Mouse (Mus musculus) hematopoietic stem cell, adult 5-6 weeks (primary cell): ENCODE measurements around the gene Ralbp1. TPM values are rescaled to one million over a fixed set of nuclear protein-coding genes. Genes with fewer than 3 reads are reported as not detected.

Experiments used
- ATAC-seq, 2 experiments: fragments of 125-278 bp in 1 of 2; replicated peaks in 1 of 2; 2 replicates each; pipeline ENCODE4 v1.8.0; 2016 to 2017; ENCODE audit warnings: inconsistent platforms in 2 of 2, mild to moderate bottlenecking in 2 of 2, moderate number of reproducible peaks in 2 of 2, low read depth in 1 of 2, moderate TSS enrichment in 1 of 2; ENCODE audit not compliant: low FRiP score in 2 of 2, poor library complexity in 2 of 2, severe bottlenecking in 2 of 2, insufficient read depth in 1 of 2, low TSS enrichment in 1 of 2
- total RNA-seq: library from RNA; stranded (forward); fragments of 172-1452, 232-1000 nt; gene quantifications from 2 replicates; pipeline ENCODE4 v1.2.3, GENCODE M21; 2017

The Ralbp1 gene
- 101 and 125 TPM in 2 replicates for total RNA-seq

DNA sequence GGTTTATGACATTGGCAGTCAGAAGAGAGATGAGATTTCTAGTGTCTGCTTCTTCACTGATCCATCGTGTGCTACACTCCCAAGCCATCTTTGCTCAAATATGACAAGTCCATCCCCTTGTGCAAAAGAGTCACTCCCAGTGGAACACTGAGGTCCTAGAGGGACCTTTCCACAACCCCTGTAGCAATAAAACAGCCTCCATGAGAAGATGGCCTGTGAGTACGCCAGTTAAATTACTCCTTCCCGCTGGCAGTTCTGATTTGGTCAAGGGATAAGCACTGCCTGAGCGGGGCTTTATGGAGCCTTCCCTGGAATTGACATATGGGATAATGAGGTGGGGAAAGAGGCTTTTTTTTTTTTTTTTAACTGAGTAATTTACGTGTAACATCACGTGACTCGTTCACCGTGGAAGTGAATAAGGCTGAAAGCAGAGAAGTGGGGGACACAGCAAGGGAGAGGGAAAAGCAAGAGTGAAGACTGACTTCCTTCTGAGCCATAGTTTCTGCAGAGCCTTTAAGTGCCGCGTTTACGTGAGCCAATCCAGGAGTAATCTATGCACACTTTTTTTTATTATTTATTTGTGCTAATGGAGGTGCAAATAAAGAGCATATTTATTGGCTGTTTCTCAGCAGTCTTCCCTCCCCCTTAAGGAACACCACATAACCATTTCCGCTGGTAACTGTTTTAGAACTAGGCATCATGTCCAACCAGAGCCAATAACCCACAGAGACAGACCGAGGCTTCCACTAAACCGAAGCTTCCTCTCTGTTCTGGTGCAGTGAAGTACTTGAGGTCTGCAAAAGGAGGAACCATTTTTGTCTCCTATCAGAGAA is at the start of gene Ralbp1:
TSS of gene Ralbp1 (minus strand) at position 102 of the 833 bp plus-strand sequence.
- ATAC-seq = peak; percentile 54 to 58

- no peak for ATAC-seq
Observed at GRCm38 (mm10) chr17:65933741-65934140, 48.1 kb upstream of the Ralbp1 start.

DNA sequence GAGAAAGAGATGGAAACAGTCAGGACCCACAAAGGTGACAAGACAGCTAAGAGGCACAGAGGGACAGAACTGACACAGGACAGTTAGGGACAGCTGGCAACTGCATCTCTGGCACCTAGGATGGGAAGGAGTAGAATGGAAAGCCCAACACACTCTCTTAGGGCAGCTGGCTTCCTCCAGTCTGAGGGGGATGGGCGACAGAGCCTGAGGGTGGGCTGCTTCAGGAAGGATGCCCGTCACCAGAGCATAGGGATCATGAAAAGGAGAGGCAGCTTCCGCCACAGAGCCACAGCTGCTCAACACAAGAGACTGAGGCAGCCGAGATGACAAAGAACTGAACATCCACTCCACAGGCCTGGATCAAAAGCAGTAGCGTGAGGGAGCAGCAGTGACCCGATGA is 45.9 kb upstream of the Ralbp1 start:
- no peak for ATAC-seq

DNA sequence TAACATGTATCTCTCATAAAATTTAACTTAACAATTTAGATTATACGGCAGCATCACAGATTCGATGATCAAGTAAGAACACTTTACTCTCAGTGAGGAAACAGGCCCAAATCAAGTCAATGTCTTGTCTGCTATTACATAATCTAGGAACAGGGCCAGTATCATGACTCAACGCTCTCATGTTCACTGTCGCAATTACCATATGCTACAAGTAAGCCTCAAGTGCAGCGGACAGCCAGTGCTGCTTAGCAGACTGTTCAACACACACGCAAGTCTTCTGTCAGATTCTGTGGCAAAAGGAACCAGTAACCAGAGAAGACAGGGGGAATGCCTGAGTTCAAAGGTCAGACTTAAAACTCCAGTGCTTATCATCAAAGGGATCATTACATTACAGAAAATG is 45.4 kb upstream of the Ralbp1 start:
- peak in 1 of 2 experiments; percentile 62; a peak in 1 of 4 replicates for ATAC-seq

DNA sequence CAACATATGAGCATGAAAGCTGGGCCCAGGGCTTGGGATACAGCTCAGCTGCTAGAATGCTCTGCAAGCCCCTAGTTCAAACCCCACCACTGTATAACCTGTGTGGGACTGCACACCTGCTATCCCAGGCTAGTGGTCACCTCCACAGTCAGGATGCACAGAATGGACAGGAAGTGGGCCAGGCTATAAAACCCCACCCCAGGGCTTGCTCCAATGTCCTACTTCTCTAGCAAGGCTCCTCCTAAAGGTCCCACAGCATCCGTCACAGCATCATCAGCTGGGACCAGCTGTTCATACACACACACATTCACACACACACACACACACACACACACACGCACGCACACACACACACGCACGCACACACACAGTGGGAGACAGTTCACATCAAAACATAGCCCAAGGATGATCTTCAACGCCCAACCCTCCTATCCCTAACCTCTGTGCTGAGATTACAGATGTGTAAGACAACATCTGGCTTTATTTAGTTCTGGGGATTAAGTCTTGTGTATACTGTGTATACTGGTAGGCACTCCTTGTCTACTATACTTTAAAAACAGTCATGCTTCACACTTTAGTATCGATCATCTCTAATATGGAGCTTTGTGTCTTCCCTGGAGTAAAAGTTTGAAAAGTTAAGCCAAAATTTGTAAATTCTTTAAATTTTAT is 44.7 kb upstream of the Ralbp1 start:
- ATAC-seq = no peak

DNA sequence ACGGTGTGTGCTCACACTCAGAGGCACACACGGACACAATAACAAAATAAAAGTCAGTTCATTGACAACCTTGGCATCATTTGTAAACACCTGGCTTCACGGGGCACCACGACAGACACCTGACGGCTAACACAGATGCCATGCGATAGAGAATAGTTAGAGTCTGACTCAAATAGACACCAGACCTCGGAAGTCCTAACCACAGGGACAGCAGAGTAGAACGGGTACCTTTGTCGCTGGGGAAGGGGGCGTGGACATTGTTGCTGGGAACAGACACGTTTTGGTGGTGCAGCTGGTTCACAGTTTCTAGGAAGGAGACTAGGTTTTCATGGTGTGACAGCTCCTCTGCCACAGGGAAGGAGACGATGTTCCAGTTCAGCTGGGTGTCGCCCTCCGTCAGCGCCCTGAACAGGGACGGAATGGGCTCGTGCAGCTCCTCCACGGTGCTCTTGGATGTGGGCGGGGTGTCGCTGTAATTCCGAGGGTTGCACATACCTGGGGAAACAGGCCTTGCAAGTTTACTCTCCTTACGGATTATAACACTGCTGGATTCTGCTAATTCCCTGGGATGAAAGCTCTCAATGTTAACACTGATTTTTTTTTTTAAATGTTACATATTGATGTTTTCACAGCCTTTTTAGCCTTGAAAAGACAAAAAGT is 43.9 kb upstream of the Ralbp1 start:
- no peak for ATAC-seq

DNA sequence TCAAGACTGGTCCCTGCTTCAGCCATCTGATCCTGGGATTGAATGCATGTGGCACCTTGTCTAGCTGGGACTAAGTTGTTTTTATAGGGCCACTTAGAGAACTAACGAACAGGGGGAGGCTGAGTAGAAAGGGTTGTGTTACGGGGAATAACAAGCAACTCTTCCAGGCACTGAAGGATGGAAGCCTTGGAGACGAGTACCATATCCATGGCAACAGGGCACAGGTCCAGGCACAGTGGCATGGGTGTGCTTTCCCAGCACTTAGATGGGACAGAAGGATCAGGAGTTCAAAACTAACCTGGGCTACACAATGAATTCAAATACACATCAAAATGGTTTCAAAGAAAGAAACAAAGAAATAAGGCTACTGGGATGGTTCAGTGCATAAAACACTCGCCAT is 41.5 kb upstream of the Ralbp1 start:
- ATAC-seq = no peak

- ATAC-seq = no peak
Observed at GRCm38 (mm10) chr17:65924218-65924617, 38.6 kb upstream of the Ralbp1 start.

DNA sequence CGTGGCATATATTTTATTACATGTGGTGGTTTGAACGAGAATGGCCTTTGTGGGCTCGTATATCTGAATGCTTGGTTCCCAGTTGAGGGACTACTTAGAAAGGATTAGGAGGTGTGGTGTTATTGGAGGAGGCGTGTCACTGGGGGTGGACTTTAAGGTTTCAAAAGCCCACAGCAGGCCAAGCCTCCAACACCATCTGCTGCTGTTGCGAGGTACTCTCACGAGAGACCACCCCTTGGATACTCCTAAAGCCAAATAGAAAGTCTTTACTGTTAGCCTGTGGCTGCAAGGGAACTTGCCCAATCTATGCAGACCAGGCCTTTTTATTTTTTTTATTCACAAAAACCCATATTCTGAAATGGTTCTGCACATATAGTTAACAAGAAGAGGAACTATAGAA is 36.4 kb upstream of the Ralbp1 start:
- ATAC-seq = no peak

DNA sequence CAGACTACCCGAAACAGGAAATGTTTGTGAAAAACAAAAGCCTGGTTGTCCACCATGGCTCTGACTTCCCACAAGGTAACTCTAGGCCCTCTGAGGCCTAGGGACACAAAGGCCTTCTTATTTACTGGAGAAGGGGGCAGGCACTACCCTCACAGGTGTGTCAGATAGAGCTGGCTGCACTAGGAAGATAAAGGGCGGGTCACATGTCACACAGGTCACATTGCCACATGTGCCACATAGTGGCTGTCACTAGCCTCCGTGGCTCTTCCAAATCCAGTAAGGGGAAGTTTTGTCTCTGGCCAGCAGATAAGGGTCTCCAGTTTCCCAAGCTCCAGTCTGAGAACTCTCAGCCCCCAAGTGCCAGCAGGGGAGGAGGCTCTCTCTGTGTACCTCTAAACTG is 33.6 kb upstream of the Ralbp1 start:
- ATAC-seq = no peak; a peak in 1 of 4 replicates

GRCm38 (mm10) chr17:65916135-65916668 is 30.6 kb upstream of the Ralbp1 start:
- ATAC-seq = no peak

GRCm38 (mm10) chr17:65914083-65914482 is 28.5 kb upstream of the Ralbp1 start:
- no peak; a peak in 1 of 4 replicates for ATAC-seq

DNA sequence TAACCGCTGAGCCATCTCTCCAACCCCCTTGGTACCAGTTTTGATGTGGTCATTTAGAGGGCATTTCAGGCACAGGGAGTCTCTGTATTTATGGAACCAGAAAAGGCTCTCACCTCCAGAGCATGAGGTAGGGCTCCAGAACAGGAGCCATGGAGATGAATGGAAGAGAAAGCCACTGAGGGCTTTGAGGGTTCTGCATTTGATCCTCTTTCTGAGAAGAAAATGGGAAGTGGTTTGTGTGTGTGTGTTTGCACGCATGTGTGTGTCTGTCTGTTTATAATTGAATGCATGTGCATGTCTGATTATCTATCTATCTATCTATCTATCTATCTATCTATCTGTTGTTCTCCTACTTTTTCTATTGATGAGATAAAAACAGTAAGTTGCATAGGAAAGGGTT is 26.6 kb upstream of the Ralbp1 start:
- ATAC-seq = peak; percentile 12 to 39; a peak in 1 of 4 replicates

DNA sequence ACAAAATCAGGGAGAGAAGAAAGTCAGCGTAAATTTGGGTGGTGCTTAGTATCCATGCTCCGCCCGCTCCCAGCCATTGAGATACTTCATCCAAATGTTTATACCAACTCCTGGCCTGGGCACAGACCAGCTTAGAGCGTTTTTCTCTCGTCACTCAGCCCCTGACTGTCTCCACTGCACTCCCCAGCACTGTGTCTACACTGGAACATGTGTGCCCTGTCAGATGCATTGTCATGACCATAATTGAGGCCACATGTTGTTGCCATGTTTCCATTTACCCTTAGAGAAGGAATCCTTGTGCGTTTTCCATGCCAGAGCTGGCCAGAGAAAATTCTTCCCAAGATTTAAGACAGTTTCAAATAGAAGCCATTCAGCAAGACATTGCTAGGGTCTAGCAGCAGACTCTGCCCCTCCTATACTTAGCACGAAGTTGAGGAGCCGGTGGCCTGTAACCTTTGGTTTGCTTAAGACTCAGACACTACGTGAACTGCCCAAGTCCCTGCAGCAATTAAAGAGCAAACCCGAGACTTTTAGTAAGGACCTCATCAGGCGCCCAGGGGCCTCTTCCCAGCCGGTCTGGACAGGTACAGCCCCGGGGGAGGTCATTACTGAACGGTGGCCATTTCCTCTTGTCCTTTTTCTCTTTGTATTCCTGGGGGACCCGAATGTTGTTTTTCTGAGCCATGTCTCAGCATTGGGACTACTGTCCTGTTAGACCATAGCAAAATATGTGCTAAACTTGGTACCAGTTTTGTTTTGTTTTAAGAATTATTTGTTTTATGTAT is 25.9 kb upstream of the Ralbp1 start:
- ATAC-seq = no peak

DNA sequence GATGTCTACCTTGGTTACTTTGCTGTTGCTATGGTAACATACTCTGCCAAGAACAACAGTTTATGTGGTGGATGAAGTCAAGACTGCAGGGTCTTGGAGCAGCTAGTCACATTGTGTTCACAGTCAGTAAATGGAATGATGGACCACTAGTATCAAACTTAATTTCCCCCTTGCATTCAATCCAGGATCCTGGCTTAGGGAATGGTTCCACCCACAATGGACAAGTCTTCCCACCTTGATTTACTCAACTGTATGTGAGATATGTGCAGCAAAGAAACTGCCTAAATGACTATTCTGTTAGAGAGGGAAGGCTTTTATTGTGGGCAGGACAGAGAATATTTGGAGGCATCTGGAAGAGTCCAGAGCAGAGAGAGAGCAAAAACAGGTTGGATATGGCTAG is 22.7 kb upstream of the Ralbp1 start:
- no peak for ATAC-seq

GRCm38 (mm10) chr17:65906895-65907401 is 21.4 kb upstream of the Ralbp1 start:
- peak; percentile 76 to 85 for ATAC-seq

GRCm38 (mm10) chr17:65906313-65906894 is 20.8 kb upstream of the Ralbp1 start:
- ATAC-seq = peak; percentile 25 to 56; a peak in 1 of 4 replicates
